Mouse (Mus musculus): Measurements from ENCODE around the gene Krtap5-5. TPM values are rescaled to one million over a fixed set of nuclear protein-coding genes. Genes with fewer than 3 reads are reported as not detected.
"Not testable (repeated sequence)": the region's sequence is repeated elsewhere in the genome, so short reads cannot be mapped to it uniquely, and the experiment has no call there.

Krtap5-5 gene
- total RNA-seq (2015; ENCODE audit: low replicate concordance) = not detected in 2 replicates
- total RNA-seq (2017; ENCODE audit: low replicate concordance) = not detected in 2 replicates

GRCm38 (mm10) chr7:142229871-142230270, at the start of gene Krtap5-5:
Gene Krtap5-5 (minus strand): TSS chr7:142229971.
- not testable (repeated sequence) for ATAC-seq (replicated peaks; ENCODE audit: low FRiP score, poor library complexity, severe bottlenecking)

- not testable (repeated sequence) for ATAC-seq (replicated peaks; ENCODE audit: low FRiP score, poor library complexity, severe bottlenecking)
Observed at GRCm38 (mm10) chr7:142279291-142279690, 49.5 kb upstream of the Krtap5-5 start.

GRCm38 (mm10) chr7:142278183-142278582, 48.4 kb upstream of the Krtap5-5 start:
- peak; percentile 78 for ATAC-seq (replicated peaks; ENCODE audit: low FRiP score, poor library complexity, severe bottlenecking)

GRCm38 (mm10) chr7:142274263-142274662, 44.5 kb upstream of the Krtap5-5 start, which contains the start of gene Gm4559:
Gene Gm4559 (minus strand): TSS chr7:142274363.
- not testable (repeated sequence) for ATAC-seq (replicated peaks; ENCODE audit: low FRiP score, poor library complexity, severe bottlenecking)

GRCm38 (mm10) chr7:142258254-142258653, 28.5 kb upstream of the Krtap5-5 start, which contains the start of gene Gm2431:
Gene Gm2431 (minus strand): TSS chr7:142258354.
- not testable (repeated sequence) for ATAC-seq (replicated peaks; ENCODE audit: low FRiP score, poor library complexity, severe bottlenecking)

- no peak for ATAC-seq (replicated peaks; ENCODE audit: low FRiP score, poor library complexity, severe bottlenecking)
Observed at GRCm38 (mm10) chr7:142255517-142255916, 25.7 kb upstream of the Krtap5-5 start.

- ATAC-seq (replicated peaks; ENCODE audit: low FRiP score, poor library complexity, severe bottlenecking) = no peak
Observed at GRCm38 (mm10) chr7:142249824-142250223, 20.1 kb upstream of the Krtap5-5 start.

GRCm38 (mm10) chr7:142240978-142241377, 11.2 kb upstream of the Krtap5-5 start, which contains the start of gene Gm40460:
Gene Gm40460 (minus strand): TSS chr7:142241078.
- ATAC-seq (replicated peaks; ENCODE audit: low FRiP score, poor library complexity, severe bottlenecking) = no peak

- ATAC-seq (replicated peaks; ENCODE audit: low FRiP score, poor library complexity, severe bottlenecking) = no peak
Observed at GRCm38 (mm10) chr7:142231540-142231939, 1.8 kb upstream of the Krtap5-5 start.

GRCm38 (mm10) chr7:142224518-142224917, 5.3 kb downstream of the Krtap5-5 start:
- ATAC-seq (replicated peaks; ENCODE audit: low FRiP score, poor library complexity, severe bottlenecking) = no peak

GRCm38 (mm10) chr7:142212136-142212535, 17.6 kb downstream of the Krtap5-5 start:
- ATAC-seq (replicated peaks; ENCODE audit: low FRiP score, poor library complexity, severe bottlenecking) = not testable (repeated sequence)

GRCm38 (mm10) chr7:142211559-142211958, 18.2 kb downstream of the Krtap5-5 start, which contains the start of gene Gm7579:
Gene Gm7579 (plus strand): TSS chr7:142211859.
- ATAC-seq (replicated peaks; ENCODE audit: low FRiP score, poor library complexity, severe bottlenecking) = no peak

- not testable (repeated sequence) for ATAC-seq (replicated peaks; ENCODE audit: low FRiP score, poor library complexity, severe bottlenecking)
Observed at GRCm38 (mm10) chr7:142206891-142207290, 22.9 kb downstream of the Krtap5-5 start.

- ATAC-seq (replicated peaks; ENCODE audit: low FRiP score, poor library complexity, severe bottlenecking) = no peak
Observed at GRCm38 (mm10) chr7:142205488-142205887, 24.3 kb downstream of the Krtap5-5 start.

- no peak for ATAC-seq (replicated peaks; ENCODE audit: low FRiP score, poor library complexity, severe bottlenecking)
Observed at GRCm38 (mm10) chr7:142201064-142201463, 28.7 kb downstream of the Krtap5-5 start, which contains the start of gene Krtap5-3. Gene Krtap5-3 (plus strand): TSS chr7:142201364.

GRCm38 (mm10) chr7:142198748-142199147, 31.0 kb downstream of the Krtap5-5 start:
- ATAC-seq (replicated peaks; ENCODE audit: low FRiP score, poor library complexity, severe bottlenecking) = no peak

GRCm38 (mm10) chr7:142190289-142190688, 39.5 kb downstream of the Krtap5-5 start, which contains the start of gene Gm10153:
Gene Gm10153 (minus strand): TSS chr7:142190389.
- no peak for ATAC-seq (replicated peaks; ENCODE audit: low FRiP score, poor library complexity, severe bottlenecking)

- no peak for ATAC-seq (replicated peaks; ENCODE audit: low FRiP score, poor library complexity, severe bottlenecking)
Observed at GRCm38 (mm10) chr7:142188156-142188555, 41.6 kb downstream of the Krtap5-5 start.

GRCm38 (mm10) chr7:142181021-142181420, 48.8 kb downstream of the Krtap5-5 start:
- no peak for ATAC-seq (replicated peaks; ENCODE audit: low FRiP score, poor library complexity, severe bottlenecking)
